Mouse (Mus musculus) neural tube, embryonic 14.5 days (tissue): ENCODE measurements around the gene Rhox2h. TPM values are rescaled to one million over a fixed set of nuclear protein-coding genes. Genes with fewer than 3 reads are reported as not detected.

Experiments
- polyA plus RNA-seq: library from polyadenylated mRNA; unstranded; fragments of >200 nt; fragmentation: Nextera tagmentation; extraction: Ambion mirVana; gene quantifications from 2 replicates; pipeline ENCODE4 v1.2.1, GENCODE M21; 2014

Gene Rhox2h
- polyA plus RNA-seq, 1 experiment from 2014 or later: not detected

Other genes with a start within 250 kb of the Rhox2h start
- not detected in 2 replicates for gene Rhox4b, start 240.8 kb downstream of the Rhox2h start, polyA plus RNA-seq
- gene Rhox2c, start 219.6 kb downstream of the Rhox2h start, polyA plus RNA-seq: not detected in 2 replicates
- gene Rhox3c, start 214.7 kb downstream of the Rhox2h start, polyA plus RNA-seq: not detected in 2 replicates
- not detected in 2 replicates for gene Rhox4c, start 192.9 kb downstream of the Rhox2h start, polyA plus RNA-seq
- gene Rhox2d, start 179.8 kb downstream of the Rhox2h start, polyA plus RNA-seq: not detected in 2 replicates
- gene Rhox4d, start 158.9 kb downstream of the Rhox2h start, polyA plus RNA-seq: not detected in 2 replicates
- gene Rhox2e, start 142.8 kb downstream of the Rhox2h start, polyA plus RNA-seq: not detected in 2 replicates
- gene Rhox3e, start 131.3 kb downstream of the Rhox2h start, polyA plus RNA-seq: not detected in 2 replicates
- not detected in 2 replicates for gene Rhox4e, start 115.9 kb downstream of the Rhox2h start, polyA plus RNA-seq
- not detected in 2 replicates for gene Rhox2f, start 101.9 kb downstream of the Rhox2h start, polyA plus RNA-seq
- not detected in 2 replicates for gene Rhox3f, start 92.3 kb downstream of the Rhox2h start, polyA plus RNA-seq
- gene Rhox4f, start 65.6 kb downstream of the Rhox2h start, polyA plus RNA-seq: not detected in 2 replicates
- not detected in 2 replicates for gene Rhox3g, start 44.7 kb downstream of the Rhox2h start, polyA plus RNA-seq
- not detected in 2 replicates for gene Rhox2g, start 29.8 kb downstream of the Rhox2h start, polyA plus RNA-seq
- gene Rhox4g, start 21.9 kb downstream of the Rhox2h start, polyA plus RNA-seq: not detected in 2 replicates
- not detected in 2 replicates for gene Rhox3h, start 4.5 kb downstream of the Rhox2h start, polyA plus RNA-seq
- 0.37 TPM in 1 of 2 replicates, not detected in the other for gene Rhox5, start 131.6 kb upstream of the Rhox2h start, polyA plus RNA-seq
- gene Rhox6, start 153.6 kb upstream of the Rhox2h start, polyA plus RNA-seq: not detected in 2 replicates
- not detected in 2 replicates for gene Rhox7a, start 158.4 kb upstream of the Rhox2h start, polyA plus RNA-seq
- gene Rhox8, start 205.7 kb upstream of the Rhox2h start, polyA plus RNA-seq: not detected in 2 replicates
- not detected in 2 replicates for gene Rhox7b, start 224.0 kb upstream of the Rhox2h start, polyA plus RNA-seq
- not detected in 2 replicates for gene Rhox9, start 228.5 kb upstream of the Rhox2h start, polyA plus RNA-seq